Comparison of ENCODE assay signal across 10 mouse cellular contexts in genomic region chr5:66090037-66090436, GRCm38 (mm10).
A peak's percentile ranks its signal among the peaks of the same experiment; 100 is the strongest.
DNase-seq lines count a peak whose midpoint lies in the region; TF ChIP-seq lines count a peak whose summit lies in the region.
"Had no signal": no experiment of that assay in that cellular context is flagged by ENCODE, and none has a peak within 500 bp of the region (broad histone marks: within the 10 kb centered on the region; RNA-seq: fewer than 3 reads in every experiment).

No protein-coding gene starts in this region.

- 38% methylated on average over 9 of the region's 9 CpGs for WGBS in lung, adult 2 months

- no peak overlapping the region for H3K4me3 ChIP-seq in lung, adult 2 months (replicated peaks; ENCODE audit: extremely low read depth, low read depth, low read length)
- no peak overlapping the region for H3K4me3 ChIP-seq in brown adipose tissue, adult 24 weeks (ENCODE audit: insufficient read depth, low read depth, low read length)
- H3K4me3 ChIP-seq in megakaryocyte, embryonic 14.5 days (replicated peaks): peak overlapping the region; percentile 43

- peak; percentile 41 for DNase-seq in lung, adult 2 months
- no peak for DNase-seq in lung, postnatal 4 days
- peak; percentile 84 for DNase-seq in NIH3T3 (ENCODE audit: low read depth)
- no peak for DNase-seq in c-Kit-positive CD71-positive TER-119-positive erythroid progenitor cells, embryonic 14.5 days (ENCODE audit: low spot score)
- no peak for DNase-seq in layer of hippocampus, postnatal 10 days (ENCODE audit: low spot score in 2 of 2)
- DNase-seq: gastrocnemius, postnatal 10 days; layer of hippocampus, adult 9-11 months; thymus, postnatal 4 days had no signal

- H3K36me3 ChIP-seq in megakaryocyte, embryonic 14.5 days (replicated peaks; ENCODE audit: low read length): no peaks in the 10 kb centered on the region

- no peaks in the 10 kb centered on the region for H3K27me3 ChIP-seq in megakaryocyte, embryonic 14.5 days (replicated peaks)

- TF ChIP-seq CTCF in lung, adult 2 months (IDR thresholded peaks at IDR 0.05; ENCODE audit: insufficient read depth, low read length): no peak

- peak overlapping the region; percentile 96 for H3K27ac ChIP-seq in brown adipose tissue, adult 24 weeks (replicated peaks; ENCODE audit: low read depth, low read length)

- no peak for TF ChIP-seq POLR2A in lung, adult 2 months (IDR thresholded peaks at IDR 0.05; ENCODE audit: borderline replicate concordance, extremely low read depth, low read depth, low read length)

- H3K4me1 ChIP-seq in lung, adult 2 months (ENCODE audit: control insufficient read depth, insufficient read depth, low read length): peaks cover 6% of the 10 kb centered on the region
- H3K4me1 ChIP-seq in brown adipose tissue, adult 24 weeks (ENCODE audit: control insufficient read depth, insufficient read depth, insufficient read length, low read length): peaks cover 14% of the 10 kb centered on the region
- peaks cover 24% of the 10 kb centered on the region for H3K4me1 ChIP-seq in megakaryocyte, embryonic 14.5 days

- H3K9me3 ChIP-seq in megakaryocyte, embryonic 14.5 days: peaks cover 9% of the 10 kb centered on the region; the same call in 1 of the 2 replicates

Comparison
In these comparisons a context has a peak if more than half of its experiments do, and no peak if none do; other contexts are left out.
1. DNase-seq: peak in lung, adult 2 months (single experiment) and NIH3T3 (single experiment); none in lung, postnatal 4 days (0 of 2), c-Kit-positive CD71-positive TER-119-positive erythroid progenitor cells, embryonic 14.5 days (single experiment) and layer of hippocampus, postnatal 10 days (0 of 2).